Mouse (Mus musculus) CH12.LX (cell line): ENCODE data around the gene Ahnak.

Experiments used
- BHLHE40 ChIP-seq: IDR thresholded peaks from 2 replicates; pipeline ENCODE4 v1.6.1; 2011; ENCODE audit warnings: mild to moderate bottlenecking, low read depth, low read length, improper control_type of control experiment
- CTCF ChIP-seq, 2 experiments: IDR thresholded peaks in 1 of 2; conservative IDR thresholded peaks in 1 of 2; 2 replicates each; pipeline ENCODE4 v1.5.1; 2011 to 2012; ENCODE audit warnings: low read depth in 2 of 2, low read length in 2 of 2, improper control_type of control experiment in 1 of 2, inconsistent platforms in 1 of 2, mild to moderate bottlenecking in 1 of 2, moderate library complexity in 1 of 2
- GABPA ChIP-seq: IDR thresholded peaks from 2 replicates; pipeline ENCODE4 v1.6.1; 2012; ENCODE audit warnings: low read depth, low read length, improper control_type of control experiment, inconsistent platforms; ENCODE audit not compliant: insufficient replicate concordance
- IRF4 ChIP-seq: IDR thresholded peaks from 2 replicates; pipeline ENCODE4 v1.6.1; 2014; ENCODE audit warnings: low read depth, mild to moderate bottlenecking, inconsistent platforms, low read length, improper control_type of control experiment
- MAFK ChIP-seq: IDR thresholded peaks from 2 replicates; pipeline ENCODE4 v1.6.1; 2011; ENCODE audit warnings: low read length, improper control_type of control experiment; ENCODE audit not compliant: insufficient replicate concordance
- MAZ ChIP-seq: IDR thresholded peaks from 2 replicates; pipeline ENCODE4 v1.6.1; 2012; ENCODE audit warnings: low read depth, mild to moderate bottlenecking, inconsistent platforms, low read length, improper control_type of control experiment, moderate library complexity
- MXI1 ChIP-seq: IDR thresholded peaks from 2 replicates; pipeline ENCODE4 v1.6.1; 2011; ENCODE audit warnings: mild to moderate bottlenecking, low read depth, low read length, improper control_type of control experiment
- TCF12 ChIP-seq: IDR thresholded peaks from 2 replicates; pipeline ENCODE4 v1.6.1; 2014; ENCODE audit warnings: low read depth, mild to moderate bottlenecking, inconsistent platforms, low read length, improper control_type of control experiment
- USF1 ChIP-seq: IDR thresholded peaks from 2 replicates; pipeline ENCODE4 v1.6.1; 2014; ENCODE audit warnings: low read depth, mild to moderate bottlenecking, inconsistent platforms, low read length, improper control_type of control experiment
- ZC3H11A ChIP-seq: IDR thresholded peaks from 2 replicates; pipeline ENCODE4 v1.6.1; 2012; ENCODE audit warnings: low read depth, mild to moderate bottlenecking, inconsistent platforms, low read length, improper control_type of control experiment

DNA sequence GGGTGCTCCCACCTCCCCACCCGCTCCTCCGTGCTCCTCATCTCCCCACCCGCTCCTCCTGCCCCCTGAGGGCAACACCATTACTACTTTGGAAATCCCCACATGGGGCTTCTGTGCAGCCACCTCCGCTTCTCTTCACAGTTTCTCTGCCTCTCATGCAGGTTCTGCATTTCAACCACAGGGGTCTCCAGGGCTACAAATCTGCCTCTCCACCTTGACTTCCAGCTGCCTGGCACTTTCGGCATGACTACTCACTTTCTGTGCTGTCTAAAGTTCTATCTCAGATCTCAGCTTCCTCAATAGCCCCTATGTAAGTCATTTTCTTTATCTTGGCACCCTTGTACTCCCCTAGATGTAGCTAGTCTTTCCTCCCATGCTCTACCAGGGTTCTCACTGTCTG is 78.2 kb downstream of the Ahnak start:
- TF ChIP-seq IRF4 = peak; percentile 95
- no peak for TF ChIP-seq USF1
- TF ChIP-seq BHLHE40 = 0 out of 2 replicates have a peak, but pooled peaks have one; percentile 11
- peak; percentile 96 for TF ChIP-seq TCF12
- TF ChIP-seq MAZ = peak; percentile 92
- TF ChIP-seq CTCF (conservative IDR thresholded peaks at IDR 0.05 in 1 of 2, IDR thresholded peaks at IDR 0.05 in 1 of 2; ENCODE audit: low read depth in 2 of 2, low read length in 2 of 2) = peak in 1 of 2 experiments; percentile 55; a peak in 2 of 4 replicates
- peak; percentile 80; the same call in 1 of the 2 replicates for TF ChIP-seq MXI1
- no peak for TF ChIP-seq ZC3H11A
- peak; percentile 81; the same call in 1 of the 2 replicates for TF ChIP-seq MAFK
- TF ChIP-seq GABPA = no peak
